Mouse (Mus musculus) thymus, postnatal 0 days (tissue): ENCODE data around the gene Sat2. TPM values are rescaled to one million over a fixed set of nuclear protein-coding genes. Genes with fewer than 3 reads are reported as not detected.
"Not testable (repeated sequence)": the region's sequence is repeated elsewhere in the genome, so short reads cannot be mapped to it uniquely, and the experiment has no call there.

Source experiments
- DNase-seq: peaks from one replicate; pipeline ENCODE4 v3.0.0-alpha.2; 2015; ENCODE audit warnings: low spot score
- polyA plus RNA-seq: library from polyadenylated mRNA; unstranded; fragments of >200 nt; fragmentation: Nextera tagmentation; extraction: Ambion mirVana; gene quantifications from 2 replicates; pipeline ENCODE4 v1.2.1, GENCODE M21; 2015

Sat2 gene
- polyA plus RNA-seq, 1 experiment from 2014 or later, result 4.3 TPM

DNA sequence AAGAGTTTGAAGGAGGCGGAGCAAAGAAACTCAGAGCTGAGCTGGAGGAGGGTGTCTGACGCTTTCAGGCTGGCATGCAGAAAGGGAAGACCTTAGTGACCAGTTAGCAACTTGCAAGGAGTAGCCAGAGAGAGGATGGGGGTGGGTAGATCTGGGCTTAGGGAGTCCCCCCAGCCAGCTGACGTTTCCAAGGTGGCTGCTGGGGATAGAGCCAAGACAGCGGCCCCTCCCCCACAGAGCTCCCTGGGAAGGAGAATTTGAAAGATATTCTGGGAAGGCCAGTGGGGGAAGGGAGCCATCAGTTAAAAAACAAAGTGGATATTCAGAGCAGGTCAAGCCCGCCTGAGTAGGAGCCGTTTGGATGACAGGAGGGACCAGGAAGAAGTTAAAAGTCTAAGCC is 21.7 kb upstream of the Sat2 start:
- no peak for DNase-seq

DNA sequence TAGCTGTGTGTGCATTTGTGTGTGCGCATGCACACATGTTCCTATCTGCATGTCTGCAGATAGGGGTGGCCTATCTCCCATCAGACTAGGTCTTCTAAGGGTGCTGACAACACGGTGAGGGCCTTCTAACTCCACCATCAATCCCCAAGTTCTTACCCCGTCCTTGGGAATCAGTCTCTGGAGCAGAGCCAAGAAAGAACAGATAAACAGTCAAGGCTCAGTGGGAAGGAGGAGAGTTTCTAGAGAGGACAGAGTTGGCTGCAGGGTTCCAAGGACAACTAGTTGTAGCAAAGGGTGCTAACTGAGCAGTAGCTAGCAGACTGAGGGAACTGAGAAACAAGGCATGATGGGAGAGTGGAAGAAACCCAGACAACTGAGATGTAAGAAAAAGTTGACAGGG is 20.1 kb upstream of the Sat2 start:
- DNase-seq, result no peak

DNA sequence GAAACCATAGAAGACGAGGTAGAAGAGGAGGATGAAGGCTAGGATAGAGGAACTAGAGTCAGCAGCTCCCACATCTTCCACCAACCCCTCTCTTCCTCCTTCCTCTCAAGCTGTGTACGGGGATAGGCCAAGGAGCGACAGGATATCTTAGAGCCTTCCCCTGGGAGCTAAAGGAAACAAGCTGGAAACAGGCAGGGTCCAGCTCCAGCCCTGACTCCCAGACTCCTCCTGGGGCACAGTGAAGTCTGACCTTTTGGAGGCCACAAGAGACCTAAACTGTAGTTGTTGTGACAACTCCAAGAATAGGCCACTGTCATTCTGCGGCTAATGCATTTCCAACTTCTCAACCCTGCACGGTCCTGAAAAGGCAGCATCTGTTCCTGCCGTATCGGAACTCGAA is 18.3 kb upstream of the Sat2 start:
- no peak for DNase-seq

DNA sequence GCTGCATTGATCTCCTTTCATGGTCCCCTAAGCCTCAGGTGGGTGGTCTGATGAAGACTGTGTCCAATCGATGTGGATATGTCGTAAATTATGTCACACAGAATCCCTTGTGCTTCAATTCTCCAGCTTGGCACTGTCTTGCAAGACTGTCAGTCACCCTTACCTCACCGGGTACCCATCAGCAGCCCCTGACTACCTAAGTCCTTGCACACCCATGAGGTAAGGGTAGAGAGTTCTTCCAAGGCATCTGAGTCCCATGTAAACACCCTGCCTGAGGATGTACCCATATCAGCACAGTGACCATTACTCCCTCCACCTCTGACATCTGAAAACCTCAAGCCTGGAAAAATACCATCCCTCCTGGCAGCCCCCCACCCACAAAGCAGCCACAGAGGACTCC is 17.5 kb upstream of the Sat2 start:
- no peak for DNase-seq

DNA sequence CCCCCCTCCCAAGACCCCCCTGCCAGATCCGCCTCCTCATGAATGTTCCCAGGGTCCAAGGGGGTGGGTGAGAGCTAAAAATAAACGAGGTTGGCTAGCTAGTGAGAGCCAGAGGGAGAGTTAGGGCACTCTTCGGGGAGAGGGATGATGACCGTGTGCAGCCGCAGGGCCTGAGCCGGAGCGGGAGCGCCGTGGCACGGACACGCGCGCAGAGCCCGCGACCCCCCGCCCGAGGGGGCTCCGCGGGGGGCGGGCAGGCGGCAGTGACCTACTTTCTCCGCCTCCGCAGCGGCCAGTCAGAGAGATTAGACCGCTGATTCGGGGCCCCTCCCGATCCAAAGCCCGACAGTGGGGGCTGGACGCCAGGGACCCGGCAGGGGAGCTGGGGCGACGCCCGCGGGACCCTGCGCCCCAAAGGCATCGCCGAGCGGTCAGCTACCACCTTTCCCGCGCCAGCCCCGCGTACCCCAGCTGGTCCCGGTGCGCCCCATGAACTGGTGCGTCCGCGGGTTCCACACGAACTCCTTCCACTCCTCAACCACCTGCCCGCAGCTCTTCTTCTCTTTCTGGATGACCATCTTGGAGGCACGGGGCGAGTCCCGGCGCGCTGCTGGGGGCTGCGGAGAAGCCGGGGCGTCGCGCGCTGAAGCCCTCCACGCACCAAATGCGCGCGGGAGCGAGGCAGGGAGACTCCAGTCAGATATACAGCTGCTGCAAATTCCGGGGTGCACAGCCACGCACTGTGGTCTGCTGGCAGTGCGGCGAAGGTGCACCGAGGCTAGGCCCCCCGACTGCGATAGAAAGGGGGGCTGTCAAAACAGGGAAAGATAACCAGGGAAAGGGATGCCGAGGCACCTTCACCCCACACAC is 16.8 kb upstream of the Sat2 start:
- DNase-seq, result peak; percentile 39

DNA sequence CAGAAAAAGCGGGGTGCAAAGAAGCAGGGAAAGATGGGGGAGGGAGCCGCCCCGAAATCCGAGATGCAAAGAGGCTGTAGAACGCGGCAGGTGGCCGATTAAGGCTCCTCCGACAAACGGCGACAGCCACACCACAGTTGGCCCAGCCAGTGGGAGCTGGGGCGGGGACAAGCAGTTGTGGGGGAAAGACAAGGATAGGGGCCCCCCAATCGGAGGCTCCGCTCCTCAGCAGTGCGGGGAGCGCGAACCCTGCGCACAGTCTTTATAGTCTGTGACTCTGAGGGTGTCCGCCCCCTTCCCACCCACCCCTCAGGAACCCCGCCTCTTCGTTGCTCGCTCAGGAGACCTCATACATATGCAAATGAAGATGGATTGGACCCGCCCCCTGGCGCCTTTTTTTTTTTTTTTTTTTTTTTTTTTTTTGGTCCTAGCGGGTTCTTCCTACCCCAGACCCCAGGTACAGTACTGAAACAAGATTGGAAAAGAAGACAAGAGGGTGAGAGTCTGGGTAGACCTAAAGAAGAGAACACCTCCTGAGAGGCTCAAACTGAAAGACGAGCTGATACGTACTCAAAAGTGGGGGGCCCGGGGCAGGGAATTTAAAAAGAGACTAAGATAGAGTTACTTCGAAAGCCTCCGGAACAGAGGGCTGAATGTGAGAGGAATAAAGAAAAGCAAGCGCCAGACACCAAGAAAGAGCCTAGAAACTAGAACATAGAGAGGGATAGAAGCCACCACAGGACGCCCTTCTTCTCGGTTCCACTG is 15.9 kb upstream of the Sat2 start, which contains the start of gene Atp1b2:
TSS of gene Atp1b2 (minus strand) at position 217 of the 765 bp plus-strand sequence.
- peak; percentile 90 for DNase-seq

DNA sequence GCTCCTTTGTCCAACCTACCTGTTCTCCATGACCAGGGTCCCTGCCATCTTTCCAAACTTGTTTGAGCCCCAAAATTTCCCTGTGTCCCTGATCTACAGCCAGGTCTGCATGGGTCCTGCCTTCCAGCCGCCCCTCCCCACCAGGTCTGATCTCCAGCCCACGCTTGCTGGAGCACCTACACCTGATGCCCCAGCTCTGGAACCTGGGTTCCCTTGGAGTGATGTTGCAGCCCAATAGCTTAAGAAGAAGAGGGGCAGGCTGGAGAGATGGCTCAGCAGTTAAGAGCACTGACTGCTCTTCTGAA is 15.4 kb upstream of the Sat2 start:
- DNase-seq, result no peak

DNA sequence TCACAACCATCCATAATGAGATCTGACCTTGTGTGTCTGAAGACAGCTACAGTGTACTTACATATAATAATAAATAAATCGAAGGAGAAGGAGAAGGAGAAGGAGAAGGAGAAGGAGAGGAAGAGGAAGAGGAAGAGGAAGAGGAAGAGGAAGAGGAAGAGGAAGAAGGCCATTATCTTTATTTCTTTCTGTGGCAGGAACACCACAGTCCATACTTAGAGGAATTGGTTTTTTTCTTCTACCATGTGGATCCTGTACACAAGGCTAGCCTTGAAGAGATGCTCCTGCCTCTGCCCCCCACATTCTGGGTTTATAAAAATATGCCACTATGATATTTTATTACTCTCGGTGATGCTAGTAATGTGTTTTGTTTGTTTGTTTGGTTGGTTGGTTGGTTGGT is 15.0 kb upstream of the Sat2 start:
- DNase-seq, result no peak

DNA sequence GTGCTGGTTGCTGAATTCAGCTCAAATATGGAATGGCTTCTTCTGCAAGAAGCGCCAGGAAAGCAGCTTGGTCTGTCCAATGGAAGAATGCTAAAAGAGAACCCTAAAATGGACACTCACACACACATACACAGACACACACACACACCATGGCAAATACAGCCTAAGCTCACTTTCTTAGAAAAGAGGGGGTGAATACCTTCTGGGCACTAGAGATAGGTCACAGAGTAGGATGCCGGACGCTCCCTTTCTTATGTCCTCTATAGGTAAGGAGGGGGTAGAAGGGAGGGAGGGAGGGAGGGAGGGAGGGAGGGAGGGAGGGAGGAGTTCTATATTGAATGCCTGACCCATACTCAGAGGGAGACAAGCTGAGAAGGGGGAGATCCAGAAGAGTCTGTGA is 13.3 kb upstream of the Sat2 start:
- DNase-seq, result no peak

DNA sequence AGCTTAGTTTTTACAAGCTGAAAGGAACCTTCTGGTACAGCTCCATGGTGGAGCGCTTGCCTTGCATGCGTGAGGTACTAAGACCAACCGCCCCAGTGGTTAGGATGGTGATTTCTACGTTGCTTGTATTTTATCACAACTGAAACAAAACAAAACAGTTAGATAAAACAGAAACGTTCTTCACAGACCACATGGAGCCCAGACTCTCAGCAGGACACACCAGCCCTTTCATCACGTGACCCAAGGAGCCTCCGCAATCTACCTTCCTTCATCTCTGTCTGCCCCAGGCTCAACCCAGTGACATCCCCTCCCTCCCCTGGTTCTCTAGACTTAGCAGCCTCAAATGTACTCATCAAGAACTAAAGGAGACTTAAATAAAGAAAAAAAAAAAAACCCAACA is 12.4 kb upstream of the Sat2 start:
- no peak for DNase-seq

DNA sequence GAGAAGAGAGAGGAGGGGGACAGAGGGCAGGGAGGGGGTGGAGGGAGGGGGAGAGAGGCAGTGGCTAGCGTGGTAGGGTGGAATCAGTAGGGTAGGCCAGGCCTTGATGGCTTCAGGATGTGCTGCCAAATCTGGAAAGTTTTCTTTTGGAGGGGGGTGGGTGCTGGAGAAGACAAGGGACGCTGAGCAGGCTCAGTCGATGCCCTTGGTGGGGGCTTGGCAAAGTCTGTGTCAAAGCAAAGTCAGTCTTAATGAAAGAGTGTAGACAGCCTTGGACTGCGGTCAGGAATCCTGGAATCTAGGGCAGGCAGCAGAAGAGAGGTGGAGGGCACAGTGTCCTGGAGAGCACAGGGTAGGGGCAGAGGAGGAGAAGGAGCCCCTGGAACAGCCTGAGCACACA is 10.9 kb upstream of the Sat2 start:
- no peak for DNase-seq

DNA sequence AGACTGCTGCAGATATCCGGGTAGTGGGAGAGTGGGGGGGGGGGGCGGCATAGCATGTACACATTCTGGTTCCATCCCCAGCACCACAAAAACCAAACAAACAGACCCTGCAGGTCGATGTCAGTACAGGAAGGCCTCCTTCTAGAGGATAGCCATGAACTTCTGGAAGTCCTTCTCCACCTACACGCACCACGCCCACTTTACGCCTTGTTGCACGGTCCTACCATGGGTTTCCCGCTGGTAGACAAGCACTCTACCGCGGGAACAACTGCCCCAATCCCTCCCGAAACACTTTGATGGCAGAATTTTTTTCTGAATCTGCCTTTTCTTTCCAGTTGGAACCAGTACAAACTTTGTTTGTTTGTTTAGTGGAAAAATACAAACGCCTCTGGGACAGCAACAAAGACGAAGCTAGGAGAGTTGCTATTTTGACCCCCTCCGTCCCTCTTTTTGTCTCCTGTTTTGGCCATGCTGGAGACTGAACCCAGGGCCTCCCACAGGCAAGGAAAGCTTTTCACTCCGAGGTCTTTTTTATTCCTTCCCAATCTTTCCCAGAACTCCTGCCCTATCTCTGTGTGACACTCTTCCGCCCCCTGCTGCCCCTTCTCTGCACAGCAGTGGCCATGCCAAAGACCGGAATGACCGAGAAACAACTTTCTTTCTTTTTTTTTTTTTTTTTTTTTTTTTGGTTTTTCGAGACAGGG is 8.1 kb upstream of the Sat2 start:
- DNase-seq, result peak; percentile 31

DNA sequence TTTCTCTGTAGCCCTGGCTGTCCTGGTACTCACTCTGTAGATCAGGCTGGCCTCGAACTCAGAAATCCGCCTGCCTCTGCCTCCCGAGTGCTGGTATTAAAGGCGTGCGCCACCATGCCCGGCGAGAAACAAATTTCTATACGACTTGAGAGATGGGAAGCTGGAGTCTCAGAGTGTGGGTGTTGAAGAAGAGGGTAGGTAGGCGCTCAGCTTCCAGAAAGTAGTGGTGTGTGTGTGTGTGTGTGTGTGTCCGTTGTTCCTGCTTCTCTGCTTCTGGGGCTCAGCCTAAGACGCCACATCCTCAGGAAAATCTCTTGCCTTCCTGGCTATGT is 7.6 kb upstream of the Sat2 start:
- DNase-seq, result not testable (repeated sequence)

DNA sequence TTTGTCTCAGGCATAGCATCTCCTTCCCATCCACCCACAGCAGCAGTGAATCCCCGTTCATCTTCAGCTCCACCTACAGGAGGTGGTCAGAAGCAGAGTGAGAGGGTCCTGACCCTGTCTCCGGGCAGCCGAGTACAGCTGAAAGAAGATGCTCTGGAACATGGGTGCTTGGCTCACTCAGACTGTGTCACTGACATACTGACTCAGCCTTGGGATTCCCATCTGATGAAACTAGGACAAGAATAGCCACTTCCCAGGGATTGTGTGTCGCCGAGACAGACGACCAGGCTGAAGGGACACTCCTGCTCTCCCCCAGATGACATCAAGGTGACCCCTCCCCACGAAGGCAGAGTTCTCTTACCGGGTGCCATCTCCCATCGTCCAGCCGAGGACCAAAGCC is 5.0 kb upstream of the Sat2 start:
- no peak for DNase-seq

DNA sequence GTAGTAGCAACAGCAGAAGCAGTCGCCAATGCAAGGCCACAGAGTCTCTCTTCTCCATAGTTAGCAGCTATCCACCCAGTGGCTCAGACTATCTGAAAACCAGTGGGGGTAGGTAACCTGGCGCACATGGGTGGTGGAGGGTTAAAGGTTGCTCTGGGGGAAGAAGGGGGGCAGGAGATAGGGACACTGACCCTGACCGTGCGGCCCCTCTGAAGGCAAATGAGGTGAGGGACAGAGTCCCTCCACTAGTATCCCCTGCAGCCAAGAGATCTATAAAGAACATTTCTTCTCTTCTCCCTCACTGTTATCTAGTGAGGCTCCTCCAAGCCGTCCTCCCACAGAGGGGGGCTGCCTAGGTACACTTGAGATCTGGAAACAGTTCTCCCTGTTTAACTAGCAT is 4.0 kb upstream of the Sat2 start, which contains the start of gene Shbg:
TSS of gene Shbg (minus strand) at position 101 of the 400 bp plus-strand sequence.
- DNase-seq, result no peak

DNA sequence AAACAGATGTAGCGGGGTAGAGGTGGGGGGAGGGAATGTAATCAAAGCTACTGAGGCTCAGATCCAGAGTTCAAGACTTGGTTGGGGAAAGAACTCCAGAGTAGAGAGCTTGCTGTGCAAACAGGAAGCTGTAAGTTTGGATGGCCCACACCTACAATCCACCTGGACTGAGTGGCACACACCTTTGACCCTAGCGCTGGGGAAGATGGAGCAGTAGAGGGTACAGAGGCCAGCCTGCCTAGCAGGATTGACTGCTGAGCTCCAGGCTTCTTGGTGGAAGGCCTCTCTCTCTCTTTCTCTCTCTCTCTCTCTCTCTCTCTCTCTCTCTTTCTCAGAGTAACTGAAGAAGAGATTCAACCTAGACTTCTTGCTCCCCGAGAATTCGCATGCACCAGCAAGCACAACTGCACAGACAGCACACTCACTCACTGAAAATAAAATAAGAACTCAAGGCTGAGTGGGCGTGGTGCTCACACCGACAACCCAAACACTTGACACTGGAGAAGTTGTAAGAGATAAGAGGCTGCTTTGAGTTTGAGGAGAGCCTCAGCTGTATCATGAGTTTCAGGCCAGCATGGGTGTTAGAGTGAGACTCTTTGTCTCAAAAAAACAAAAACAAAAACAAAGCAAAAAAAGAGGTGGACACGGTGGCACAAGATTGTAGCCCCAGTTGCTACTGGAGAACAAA is 1.3 kb upstream of the Sat2 start:
- no peak for DNase-seq

DNA sequence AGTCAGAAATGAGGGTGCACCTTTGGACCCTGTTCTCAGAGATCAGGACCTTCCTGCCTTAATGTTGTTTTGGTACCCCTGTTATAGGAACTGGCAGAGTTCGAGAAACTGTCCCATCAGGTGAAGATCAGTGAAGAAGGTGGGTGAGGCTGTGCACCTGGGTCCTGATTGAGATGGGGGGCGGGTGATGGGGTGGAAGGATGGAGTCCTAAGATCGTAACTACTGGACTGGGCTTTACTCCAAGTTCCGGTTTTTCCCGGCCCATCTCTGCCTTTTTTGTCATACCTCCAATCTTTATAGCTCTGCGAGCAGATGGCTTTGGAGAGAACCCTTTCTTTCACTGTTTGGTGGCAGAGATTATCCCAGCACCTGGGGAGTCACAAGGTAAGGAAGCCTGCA is 582 bp downstream of the Sat2 start:
- no peak for DNase-seq

DNA sequence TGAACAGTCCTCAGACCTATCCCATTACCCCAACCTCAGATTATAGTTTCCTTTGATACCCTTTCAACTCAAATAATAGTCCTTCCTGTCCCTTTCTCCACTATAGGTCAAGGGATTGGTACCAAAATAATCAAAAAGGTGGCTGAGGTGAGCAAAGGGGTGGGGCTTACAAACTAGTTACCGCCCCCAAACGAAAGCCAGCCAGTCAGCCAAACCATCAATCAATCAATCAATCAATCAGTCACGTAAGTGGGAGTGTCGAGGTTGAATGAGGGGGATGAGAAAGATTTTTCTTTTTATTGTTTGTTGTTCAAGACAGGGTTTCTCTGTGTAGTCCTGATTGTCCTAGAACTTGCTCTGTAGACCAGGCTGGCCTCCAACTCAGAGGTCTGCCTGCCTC is 1.2 kb downstream of the Sat2 start:
- no peak for DNase-seq

DNA sequence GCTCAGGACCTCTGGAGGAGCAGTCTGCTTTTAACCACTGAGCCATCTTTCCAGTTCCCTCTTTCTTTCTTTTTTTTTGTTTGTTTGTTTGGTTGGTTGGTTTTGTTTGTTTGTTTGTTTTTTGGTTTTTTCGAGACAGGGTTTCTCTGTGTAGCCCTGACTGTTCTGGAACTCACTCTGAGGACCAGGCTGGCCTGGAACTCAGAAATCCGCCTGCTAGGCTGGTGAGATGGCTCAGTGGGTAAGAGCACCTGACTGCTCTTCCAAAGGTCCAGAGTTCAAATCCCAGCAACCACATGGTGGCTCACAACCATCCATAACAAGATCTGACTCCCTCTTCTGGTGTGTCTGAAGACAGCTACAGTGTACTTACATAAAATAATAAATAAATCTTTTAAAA is 2.5 kb downstream of the Sat2 start:
- DNase-seq, result not testable (repeated sequence)

DNA sequence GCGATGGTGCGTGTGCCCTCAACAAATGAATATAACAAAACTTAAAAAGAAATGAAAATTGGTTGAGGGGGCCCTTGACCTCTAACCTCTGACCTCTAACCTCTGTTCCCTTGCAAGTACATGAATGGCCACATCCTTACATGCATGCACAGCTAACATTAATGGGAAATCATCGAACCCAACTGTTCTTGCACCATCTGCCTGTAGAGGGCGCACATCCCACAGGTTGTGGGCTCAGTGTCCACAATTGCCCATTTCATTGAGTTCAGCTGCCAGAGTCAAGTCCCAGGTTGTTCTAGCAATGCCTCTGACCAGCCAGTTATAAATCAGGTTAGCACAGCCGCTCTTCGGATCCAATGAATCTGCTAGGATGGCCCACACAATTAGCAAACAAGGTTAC is 6.5 kb downstream of the Sat2 start:
- peak; percentile 73 for DNase-seq

DNA sequence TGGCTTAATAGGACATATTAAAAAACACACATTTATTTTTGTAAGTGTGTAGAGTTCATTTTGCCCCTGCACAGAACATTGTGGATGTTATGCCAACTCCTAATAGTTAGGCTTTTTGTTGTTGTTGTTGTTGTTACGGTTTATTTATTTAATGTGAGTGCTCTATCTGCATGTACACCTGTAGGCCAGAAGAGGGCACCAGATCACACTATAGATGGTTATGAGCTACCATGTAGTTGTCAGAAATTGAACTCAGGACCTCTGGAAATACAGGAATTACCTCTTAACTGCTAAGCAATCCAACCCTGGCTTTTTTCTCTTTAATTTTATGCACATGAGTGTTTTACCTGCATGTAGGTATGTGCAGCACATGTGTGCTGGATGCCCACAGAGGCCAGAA is 8.0 kb downstream of the Sat2 start:
- peak; percentile 36 for DNase-seq
